Mouse (Mus musculus): ENCODE results near the gene Dlk2. TPM values are rescaled to one million over a fixed set of nuclear protein-coding genes. Genes with fewer than 3 reads are reported as not detected.

Dlk2 gene
- polyA plus RNA-seq, 1 experiment from 2014 or later = 9.0 TPM

DNA sequence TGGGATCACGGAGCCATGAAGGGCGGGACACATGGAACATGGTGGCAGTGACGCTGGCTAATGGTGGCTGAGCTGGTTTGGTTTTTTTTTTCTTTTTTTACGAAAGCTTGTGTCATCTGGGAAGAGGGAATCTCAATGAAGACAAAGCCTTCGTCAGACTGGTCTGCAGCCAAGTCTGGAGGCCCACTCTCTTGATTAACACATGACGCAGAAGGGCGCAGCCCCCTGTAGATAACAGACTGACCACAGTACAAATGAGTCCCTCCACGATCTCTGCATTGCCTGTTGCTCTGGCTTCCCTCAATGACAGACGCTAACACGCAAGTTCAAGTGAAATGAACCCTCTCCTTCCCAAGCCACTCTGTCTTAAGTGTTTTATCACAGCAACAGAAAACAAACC, 21.7 kb upstream of the Dlk2 start:
- no peaks in the 10 kb centered on the region for H3K4me1 ChIP-seq (replicated peaks)
- no peaks in the 10 kb centered on the region for H3K9me3 ChIP-seq
- no peak overlapping the region for H3K4me2 ChIP-seq
- H3K4me3 ChIP-seq = no peak overlapping the region
- no peak overlapping the region for H3K27ac ChIP-seq (replicated peaks)
- no peak overlapping the region for H3K9ac ChIP-seq
- H3K36me3 ChIP-seq = peaks cover 17% of the 10 kb centered on the region
- 96% methylated on average over 10 of the region's 10 CpGs for WGBS
- H3K27me3 ChIP-seq = no peaks in the 10 kb centered on the region
- ATAC-seq (ENCODE audit: low read depth) = no peak

DNA sequence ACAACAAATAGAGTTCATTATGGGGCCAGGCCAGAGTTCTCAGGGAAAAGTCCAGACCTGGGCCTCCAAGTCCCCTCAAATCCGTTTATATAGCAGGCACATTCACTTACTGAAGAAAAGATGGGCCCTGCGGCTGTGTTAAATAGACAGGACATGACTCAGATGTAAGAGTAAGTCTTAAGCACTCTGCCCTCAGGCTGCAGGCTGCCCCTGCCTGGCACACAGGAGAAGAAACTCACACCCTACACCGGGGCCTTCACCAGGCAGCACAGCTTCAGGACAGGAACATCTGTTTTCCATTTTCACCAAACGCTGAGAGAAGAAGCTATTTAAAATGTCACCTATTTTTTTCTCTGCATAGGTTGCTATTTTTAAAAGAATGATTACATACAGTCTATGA, 19.6 kb upstream of the Dlk2 start:
- no peak overlapping the region for H3K4me2 ChIP-seq
- WGBS = 81% methylated on average over 4 of the region's 4 CpGs
- no peak for ATAC-seq (ENCODE audit: low read depth)
- H3K36me3 ChIP-seq = peaks cover 17% of the 10 kb centered on the region
- no peak overlapping the region for H3K27ac ChIP-seq (replicated peaks)
- H3K4me1 ChIP-seq (replicated peaks) = peaks cover 19% of the 10 kb centered on the region
- no peak overlapping the region for H3K4me3 ChIP-seq
- no peaks in the 10 kb centered on the region for H3K9me3 ChIP-seq
- H3K9ac ChIP-seq = no peak overlapping the region
- no peaks in the 10 kb centered on the region for H3K27me3 ChIP-seq

DNA sequence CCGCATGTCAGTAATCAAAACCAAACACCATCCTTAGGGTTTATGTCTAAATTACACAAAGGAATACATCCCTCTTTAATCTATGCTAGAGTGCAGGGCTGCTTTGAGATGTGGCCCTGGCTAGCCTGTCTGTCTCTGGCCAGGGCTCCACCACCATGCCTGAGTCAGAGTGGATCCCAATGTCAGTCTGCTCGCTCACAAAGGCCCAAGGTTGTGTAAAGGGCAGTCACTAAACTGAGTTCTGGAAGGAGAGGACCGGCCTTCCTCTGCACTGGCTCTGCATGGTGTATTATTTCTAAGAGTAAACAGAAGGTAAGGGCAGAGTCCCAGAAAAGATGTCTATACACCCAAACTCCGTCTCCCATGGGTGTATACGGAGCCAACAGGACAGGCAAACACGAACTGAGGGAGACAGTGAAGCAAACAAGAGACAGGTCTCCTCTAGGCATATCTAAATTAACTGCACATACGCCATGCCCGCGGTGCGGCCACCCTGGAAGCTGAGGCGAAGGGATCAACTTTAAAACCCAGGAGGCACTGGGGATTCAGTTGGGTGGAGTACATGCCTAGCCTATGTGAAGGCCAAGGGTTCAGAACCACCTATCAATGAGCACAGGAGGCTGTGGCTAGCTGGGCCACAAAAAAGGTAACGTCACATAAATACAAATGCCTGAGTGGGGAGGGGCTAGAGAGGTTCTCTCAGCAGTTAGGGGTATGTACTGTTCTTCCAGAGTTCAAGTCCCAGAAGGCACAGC, 19.0 kb upstream of the Dlk2 start:
- H3K36me3 ChIP-seq = peaks cover 17% of the 10 kb centered on the region
- no peak overlapping the region for H3K27ac ChIP-seq (replicated peaks)
- H3K4me1 ChIP-seq (replicated peaks) = peaks cover 21% of the 10 kb centered on the region
- no peaks in the 10 kb centered on the region for H3K27me3 ChIP-seq
- no peak for ATAC-seq (ENCODE audit: low read depth)
- no peak overlapping the region for H3K4me3 ChIP-seq
- H3K4me2 ChIP-seq = no peak overlapping the region
- no peaks in the 10 kb centered on the region for H3K9me3 ChIP-seq
- 92% methylated on average over 12 of the region's 12 CpGs for WGBS
- no peak overlapping the region for H3K9ac ChIP-seq

DNA sequence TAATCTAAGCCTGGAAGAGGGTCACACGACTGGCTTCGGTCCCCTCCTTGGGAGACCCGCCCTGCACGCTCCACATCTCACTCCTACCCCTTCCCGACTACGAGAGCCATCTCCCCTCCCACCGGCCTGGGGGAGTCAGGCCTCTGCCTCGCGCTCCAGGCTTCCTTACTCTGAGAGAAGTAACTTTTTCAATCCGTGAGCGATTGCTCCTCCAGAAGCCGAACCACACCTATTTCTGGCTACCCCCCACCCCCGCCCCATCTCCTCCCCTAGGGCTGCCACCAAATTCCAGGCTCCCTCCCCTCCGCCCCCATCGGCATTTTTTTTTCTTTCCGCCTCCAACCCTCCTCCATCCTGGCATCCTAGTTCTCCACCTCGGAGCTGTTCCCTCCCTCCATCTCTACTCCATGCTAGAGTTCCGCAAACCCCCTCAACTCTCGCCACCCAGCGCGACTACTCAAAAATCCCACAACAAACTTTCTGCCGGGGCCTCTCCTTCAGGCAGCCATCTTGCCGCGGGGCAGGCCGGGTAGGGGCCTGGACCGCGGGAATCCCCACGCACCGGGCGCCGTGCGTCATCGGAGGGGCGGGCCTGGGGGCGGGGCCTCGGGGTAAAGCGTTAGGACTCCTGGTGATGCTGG, 14.6 kb upstream of the Dlk2 start, which contains the start of gene Tjap1:
Gene Tjap1, minus strand, starts transcription at position 544 of the 641 bp plus-strand sequence.
- Histone ChIP-seq H3K9me3 (no peaks in the 10 kb centered on the region), H3K4me3 (peak within 1 kb of the TSS; percentile 65), H3K27me3 (no peaks in the 10 kb centered on the region), H3K36me3 (peaks cover 17% of the 10 kb centered on the region), H3K4me2 (peak within 1 kb of the TSS; percentile 96), H3K27ac (replicated peaks) (peak within 1 kb of the TSS; percentile 78), H3K4me1 (replicated peaks) (peaks cover 30% of the 10 kb centered on the region), H3K9ac (peak within 1 kb of the TSS; percentile 81)
- ATAC-seq (ENCODE audit: low read depth) = peak; percentile 97
- under 1% methylated on average over 37 of the region's 37 CpGs for whole genome bisulfite sequencing

DNA sequence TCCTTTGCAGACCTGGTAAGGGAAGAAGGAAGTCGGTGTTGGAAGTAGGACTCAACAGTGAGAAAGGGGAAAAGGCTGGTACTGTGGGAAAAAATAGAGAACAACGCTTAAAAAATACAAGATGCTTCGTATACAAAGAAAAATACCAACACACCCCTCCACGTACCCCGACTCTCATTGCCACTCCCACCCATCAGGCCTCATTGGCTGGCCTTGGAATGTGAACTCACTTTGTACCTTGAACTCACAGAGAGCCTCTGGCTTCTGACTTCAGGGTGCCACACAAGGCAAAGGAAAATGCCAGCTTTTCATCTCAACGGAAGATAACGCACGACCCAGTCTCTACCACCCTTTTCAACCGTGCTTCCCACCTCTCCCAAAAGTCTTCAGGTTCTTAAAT, 14.1 kb upstream of the Dlk2 start:
- Histone ChIP-seq H3K4me3 (peak overlapping the region; percentile 65), H3K9ac (0 out of 2 replicates have a peak overlapping the region, but pooled peaks have one; percentile 10), H3K27me3 (no peaks in the 10 kb centered on the region), H3K4me1 (replicated peaks) (peaks cover 34% of the 10 kb centered on the region), H3K9me3 (no peaks in the 10 kb centered on the region), H3K27ac (replicated peaks) (peak overlapping the region; percentile 78), H3K36me3 (peaks cover 14% of the 10 kb centered on the region), H3K4me2 (peak overlapping the region; percentile 96)
- 23% methylated on average over 9 of the region's 9 CpGs for WGBS
- peak; percentile 65 for ATAC-seq (ENCODE audit: low read depth)

DNA sequence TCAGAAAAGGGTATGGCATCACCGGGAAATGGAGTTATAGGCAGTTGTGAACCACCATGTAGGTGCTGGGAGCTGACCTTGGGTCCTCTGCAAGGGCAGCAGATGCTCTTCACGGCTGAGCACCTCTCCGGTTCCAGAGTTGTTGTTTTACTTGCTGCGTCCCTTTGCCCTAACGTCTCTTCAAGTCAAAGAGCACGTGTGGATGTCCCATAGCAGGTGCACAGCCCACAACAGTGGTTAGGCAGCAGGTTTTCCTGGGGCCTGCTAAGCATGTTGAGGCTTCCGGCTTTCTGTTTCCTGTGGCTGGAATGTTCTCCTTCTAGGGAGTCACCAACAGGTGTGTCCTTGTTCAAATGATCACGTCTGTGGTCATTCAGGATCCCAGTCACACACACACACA, 13.3 kb upstream of the Dlk2 start:
- no peak overlapping the region for H3K4me3 ChIP-seq
- no peaks in the 10 kb centered on the region for H3K9me3 ChIP-seq
- no peak overlapping the region for H3K27ac ChIP-seq (replicated peaks)
- peaks cover 10% of the 10 kb centered on the region for H3K36me3 ChIP-seq
- no peak overlapping the region for H3K4me2 ChIP-seq
- 84% methylated on average over 8 of the region's 8 CpGs for WGBS
- H3K9ac ChIP-seq = no peak overlapping the region
- no peaks in the 10 kb centered on the region for H3K27me3 ChIP-seq
- ATAC-seq (ENCODE audit: low read depth) = no peak
- peaks cover 34% of the 10 kb centered on the region for H3K4me1 ChIP-seq (replicated peaks)

DNA sequence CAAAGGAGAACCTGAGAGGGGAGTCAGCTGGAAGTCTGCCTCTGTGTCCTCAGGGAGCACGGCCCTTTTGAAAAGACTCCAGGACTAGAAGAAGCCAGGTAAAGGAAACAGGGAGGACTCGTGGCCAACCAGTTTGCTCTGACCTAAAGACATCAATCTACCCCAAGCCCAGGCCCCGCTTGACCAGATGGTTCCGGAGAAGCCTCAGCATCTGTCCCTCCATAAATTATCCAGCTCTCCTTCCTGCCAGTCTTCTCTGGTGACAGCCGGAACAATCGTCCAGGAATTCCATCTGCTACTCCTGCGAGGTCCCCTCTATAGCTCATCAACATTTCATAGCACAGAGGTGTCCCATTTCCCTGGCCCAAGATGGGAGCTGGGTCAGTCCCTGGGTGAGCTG, 12.6 kb upstream of the Dlk2 start:
- peaks cover 34% of the 10 kb centered on the region for H3K4me1 ChIP-seq (replicated peaks)
- peaks cover 3% of the 10 kb centered on the region for H3K36me3 ChIP-seq
- 34% methylated on average over 7 of the region's 7 CpGs for WGBS
- no peak for ATAC-seq (ENCODE audit: low read depth)
- H3K9ac ChIP-seq = no peak overlapping the region
- no peaks in the 10 kb centered on the region for H3K9me3 ChIP-seq
- no peak overlapping the region for H3K4me3 ChIP-seq
- no peak overlapping the region for H3K4me2 ChIP-seq
- no peaks in the 10 kb centered on the region for H3K27me3 ChIP-seq
- H3K27ac ChIP-seq (replicated peaks) = no peak overlapping the region

DNA sequence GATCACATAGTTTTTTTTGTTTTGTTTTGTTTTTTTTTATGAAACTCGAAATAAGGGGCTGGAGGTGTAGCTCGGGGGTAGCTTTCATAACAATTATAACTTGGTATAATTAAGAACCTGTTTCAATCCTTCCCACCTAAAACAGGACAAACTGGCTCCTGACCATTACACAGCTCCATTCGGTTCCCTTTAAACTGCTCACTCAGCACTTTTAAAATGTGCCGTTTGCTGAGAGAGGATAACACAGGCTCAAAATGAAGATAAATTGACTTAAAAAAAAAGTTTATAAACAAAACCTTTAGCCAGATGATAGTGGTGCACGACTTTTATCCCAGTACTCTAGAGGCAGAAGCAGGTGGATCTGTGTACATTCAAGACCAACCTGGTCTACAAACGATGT, 11.8 kb upstream of the Dlk2 start:
- H3K27ac ChIP-seq (replicated peaks) = no peak overlapping the region
- peaks cover 2% of the 10 kb centered on the region; the same call in 1 of the 2 replicates for H3K36me3 ChIP-seq
- no peak overlapping the region for H3K9ac ChIP-seq
- H3K4me1 ChIP-seq (replicated peaks) = peaks cover 34% of the 10 kb centered on the region
- H3K4me2 ChIP-seq = no peak overlapping the region
- no peak overlapping the region for H3K4me3 ChIP-seq
- no peaks in the 10 kb centered on the region for H3K27me3 ChIP-seq
- 75% methylated on average over 6 of the region's 6 CpGs for WGBS
- H3K9me3 ChIP-seq = no peaks in the 10 kb centered on the region
- ATAC-seq (ENCODE audit: low read depth) = no peak

DNA sequence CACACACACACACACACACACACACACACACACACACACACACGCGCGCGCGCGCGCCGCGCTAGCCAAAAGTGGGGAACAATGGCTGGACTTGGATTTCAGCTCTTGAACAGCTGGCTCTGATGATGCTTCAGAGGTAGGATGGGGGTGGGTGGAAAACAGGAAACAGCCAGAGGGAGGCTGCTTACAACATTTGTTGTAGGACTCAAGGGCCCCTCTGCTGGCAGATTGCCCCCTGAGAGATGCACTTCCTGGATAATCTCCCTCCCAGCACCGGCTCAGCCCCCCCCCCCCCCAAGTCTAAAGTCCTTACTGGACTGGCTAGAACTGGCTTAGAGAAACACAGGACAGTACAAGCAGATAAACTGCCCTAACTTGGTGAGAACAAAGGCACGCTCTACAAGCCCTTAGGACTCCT, 9.5 kb upstream of the Dlk2 start:
- ATAC-seq (ENCODE audit: low read depth) = no peak
- no peak overlapping the region for H3K9ac ChIP-seq
- H3K36me3 ChIP-seq = no peaks in the 10 kb centered on the region
- no peak overlapping the region for H3K4me3 ChIP-seq
- H3K27me3 ChIP-seq = peaks cover 8% of the 10 kb centered on the region
- no peak overlapping the region for H3K4me2 ChIP-seq
- 66% methylated on average over 11 of the region's 11 CpGs for whole genome bisulfite sequencing
- H3K4me1 ChIP-seq (replicated peaks) = peaks cover 15% of the 10 kb centered on the region
- H3K27ac ChIP-seq (replicated peaks) = 0 out of 2 replicates have a peak overlapping the region, but pooled peaks have one; percentile 5
- no peaks in the 10 kb centered on the region for H3K9me3 ChIP-seq

DNA sequence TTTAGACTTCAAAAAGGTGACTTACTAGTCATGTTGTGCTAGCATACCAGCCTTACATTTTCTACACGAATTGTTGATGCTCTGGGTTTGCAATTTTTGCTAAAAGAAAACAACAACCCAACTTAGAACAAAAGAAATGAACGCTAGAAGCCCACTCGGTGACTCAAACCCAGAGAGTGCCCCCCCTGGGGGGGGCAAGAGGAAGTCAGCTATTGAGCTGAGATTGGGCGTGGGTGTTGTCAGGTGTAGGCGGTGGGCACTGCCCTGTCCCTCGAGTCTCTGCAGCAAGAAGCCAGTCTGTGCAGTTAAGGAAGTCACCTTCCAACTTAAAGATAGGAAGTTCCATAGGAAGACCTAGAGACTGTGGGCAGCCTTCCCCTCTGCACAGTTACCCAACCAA, 620 bp upstream of the Dlk2 start:
- H3K4me1 ChIP-seq (replicated peaks) = peaks cover 19% of the 10 kb centered on the region
- H3K27me3 ChIP-seq = peaks cover 71% of the 10 kb centered on the region
- no peak overlapping the region for H3K9ac ChIP-seq
- peak overlapping the region; percentile 70 for H3K4me3 ChIP-seq
- no peak for ATAC-seq (ENCODE audit: low read depth)
- no peak overlapping the region; the same call in 1 of the 2 replicates for H3K27ac ChIP-seq (replicated peaks)
- no peaks in the 10 kb centered on the region for H3K36me3 ChIP-seq
- H3K4me2 ChIP-seq = peak overlapping the region; percentile 97
- H3K9me3 ChIP-seq = no peaks in the 10 kb centered on the region
- WGBS = 49% methylated on average over 6 of the region's 6 CpGs

DNA sequence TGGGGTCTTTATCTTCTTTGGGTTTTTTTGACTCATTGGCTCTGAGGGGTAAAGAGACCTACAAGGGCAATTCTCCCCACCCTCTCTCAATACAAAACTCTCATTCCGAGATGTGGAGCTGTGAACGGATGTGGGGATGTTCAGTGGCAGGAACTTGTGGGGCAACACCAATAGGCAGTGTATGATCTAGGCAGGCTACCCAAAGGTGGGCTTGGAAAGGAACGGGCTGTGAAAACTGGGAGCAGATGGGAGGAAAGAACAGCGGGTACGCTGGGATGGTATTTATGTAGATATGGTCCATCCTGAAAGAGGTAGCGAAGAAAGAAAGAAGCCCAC, 225 bp upstream of the Dlk2 start:
- Histone ChIP-seq H3K4me3 (peak overlapping the region; percentile 70), H3K36me3 (peaks cover 4% of the 10 kb centered on the region; the same call in 1 of the 2 replicates), H3K9me3 (no peaks in the 10 kb centered on the region), H3K27me3 (peaks cover 71% of the 10 kb centered on the region), H3K27ac (replicated peaks) (peak overlapping the region; percentile 81), H3K4me1 (replicated peaks) (peaks cover 19% of the 10 kb centered on the region), H3K9ac (peak overlapping the region; percentile 83), H3K4me2 (peak overlapping the region; percentile 97)
- ATAC-seq (ENCODE audit: low read depth) = no peak; the same call in none of the 2 replicates
- WGBS = 11% methylated on average over 6 of the region's 6 CpGs

DNA sequence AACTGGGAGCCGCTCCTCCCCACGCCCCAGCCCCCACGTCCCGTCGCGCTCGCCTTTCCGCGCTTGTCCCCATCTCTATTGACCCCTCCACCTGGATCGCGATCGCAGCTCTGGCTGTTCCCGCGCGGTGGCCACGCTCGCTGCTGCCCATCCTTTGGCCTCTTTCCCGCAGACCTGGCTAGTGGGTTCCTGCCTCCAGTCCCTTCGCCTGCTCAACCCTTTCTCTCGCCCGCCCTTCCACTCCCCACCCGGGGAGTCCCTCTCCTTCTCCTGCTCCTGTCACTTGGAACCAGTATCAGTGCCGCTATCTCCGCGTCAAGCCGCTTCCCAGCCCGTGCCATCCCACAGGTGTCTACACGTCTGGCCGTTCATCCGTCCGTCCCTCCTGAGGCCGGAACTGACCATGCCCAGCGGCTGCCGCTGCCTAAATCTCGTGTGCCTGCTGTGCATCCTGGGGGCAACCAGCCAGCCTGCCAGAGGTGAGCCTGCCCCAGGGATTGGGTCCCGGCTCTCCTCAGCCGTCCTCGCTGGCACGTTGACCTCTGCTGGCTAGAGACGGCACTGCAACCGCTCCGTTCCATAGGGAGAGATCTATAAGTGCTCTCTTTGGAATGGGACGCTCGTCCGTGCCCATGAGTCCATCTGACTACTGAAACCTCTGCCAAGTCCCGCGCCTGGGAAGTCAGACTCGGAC, 1.1 kb downstream of the Dlk2 start:
- peak overlapping the region; percentile 70 for H3K4me3 ChIP-seq
- peaks cover 18% of the 10 kb centered on the region for H3K36me3 ChIP-seq
- peaks cover 19% of the 10 kb centered on the region for H3K4me1 ChIP-seq (replicated peaks)
- H3K4me2 ChIP-seq = peak overlapping the region; percentile 97
- H3K27me3 ChIP-seq = peaks cover 59% of the 10 kb centered on the region
- peak overlapping the region; percentile 83 for H3K9ac ChIP-seq
- WGBS = under 1% methylated on average over 47 of the region's 48 CpGs
- peak overlapping the region; percentile 81 for H3K27ac ChIP-seq (replicated peaks)
- no peaks in the 10 kb centered on the region for H3K9me3 ChIP-seq
- ATAC-seq (ENCODE audit: low read depth) = peak; percentile 84

All from neural tube, embryonic 13.5 days (tissue).